Mouse (Mus musculus) brain, embryonic 14.5 days (tissue): ENCODE measurements at regions not wholly inside any gene's neighbourhood (a gene's known extent, or its start where the extent isn't known, plus 50 kb on each side); places are given as distances from the start of the nearest gene placed in this dataset.

ENCODE experiments used
- CTCF ChIP-seq: fragments of 200-500 bp; IDR thresholded peaks from 2 replicates; pipeline ENCODE4 v1.5.1; 2012; ENCODE audit warnings: inconsistent platforms, mild to moderate bottlenecking, moderate library complexity, borderline replicate concordance; ENCODE audit not compliant: insufficient read depth, insufficient read length; ENCODE audit errors: extremely low read depth
- POLR2A ChIP-seq: fragments of 200-500 bp; IDR thresholded peaks from 2 replicates; pipeline ENCODE4 v1.6.1; 2012; ENCODE audit warnings: mild to moderate bottlenecking, inconsistent platforms, borderline replicate concordance; ENCODE audit not compliant: poor library complexity, insufficient read depth, insufficient read length, severe bottlenecking; ENCODE audit errors: extremely low read depth

- TF ChIP-seq CTCF (no peak), POLR2A (no peak)
Measured at GRCm38 (mm10) chr16:50783784-50784650, 193.1 kb upstream of the Ccdc54 start.
